Comparison of ENCODE assay signal across 8 mouse cellular contexts in genomic region chr15:96695455-96696421, GRCm38 (mm10). TPM values are rescaled to one million over a fixed set of nuclear protein-coding genes. Genes with fewer than 3 reads are reported as not detected.
DNase-seq lines count a peak whose midpoint lies in the region; ATAC-seq and TF ChIP-seq lines count a peak whose summit lies in the region.

No protein-coding gene starts in this region.

- H3K9me3 ChIP-seq in liver, embryonic 11.5 days (ENCODE audit: control insufficient read depth, low read length) = no peaks in the 10 kb centered on the region

- H3K4me1 ChIP-seq in liver, embryonic 11.5 days (replicated peaks; ENCODE audit: control insufficient read depth, insufficient read depth, low read length) = peaks cover 24% of the 10 kb centered on the region

- H3K27me3 ChIP-seq in liver, embryonic 11.5 days (replicated peaks; ENCODE audit: control insufficient read depth, insufficient read depth, low read length) = no peaks in the 10 kb centered on the region

- H3K9ac ChIP-seq in liver, embryonic 11.5 days (ENCODE audit: low read depth, low read length) = no peak overlapping the region; the same call in 1 of the 2 replicates

- ATAC-seq in liver, embryonic 11.5 days (replicated peaks; ENCODE audit: low FRiP score) = no peak

- intact Hi-C loops in left cerebral cortex, adult 2 months (cut with DNase I) = loop anchor here (5.0 to 10.0 kb wide), 3 partner anchors 242 to 439 kb away; partner anchors contain the start of gene Arid2
- intact Hi-C loops in left cerebral cortex, postnatal 25 days (cut with DNase I) = no loop called here

- WGBS in liver, embryonic 11.5 days = 80% methylated on average over 26 of the region's 26 CpGs

- H3K4me3 ChIP-seq in left cerebral cortex, adult 2 months = peak overlapping the region; percentile 63
- H3K4me3 ChIP-seq in liver, embryonic 11.5 days (ENCODE audit: low read depth, low read length) = no peak overlapping the region

- H3K27ac ChIP-seq in left cerebral cortex, adult 2 months = no peak overlapping the region
- no peak overlapping the region; the same call in 1 of the 2 replicates for H3K27ac ChIP-seq in liver, embryonic 11.5 days (ENCODE audit: low read depth, low read length)

- peak overlapping the region; percentile 93 for H3K4me2 ChIP-seq in liver, embryonic 11.5 days

- TF ChIP-seq CTCF in left cerebral cortex, adult 2 months (IDR thresholded peaks at IDR 0.05) = no peak

- DNase-seq in left cerebral cortex, adult 2 months (ENCODE audit: extremely low spot score in 1 of 2, low spot score in 2 of 2) = no peak
- DNase-seq in left cerebral cortex, postnatal 25 days (ENCODE audit: low spot score in 2 of 2) = no peak
- peak; percentile 67 to 69 for DNase-seq in cerebellum, postnatal 10 days
- DNase-seq in heart, postnatal 4 days = peak; percentile 70
- DNase-seq in liver, embryonic 11.5 days (ENCODE audit: low spot score) = no peak
- peak; percentile 55 for DNase-seq in naive thymus-derived CD4-positive, alpha-beta T cell, adult 2 months (ENCODE audit: low read depth)
- DNase-seq in right cerebral cortex, postnatal 14 days = no peak
- no peak for DNase-seq in layer of hippocampus, adult 9-10 months (ENCODE audit: low spot score)

- peaks cover 70% of the 10 kb centered on the region for H3K36me3 ChIP-seq in liver, embryonic 11.5 days (ENCODE audit: control insufficient read depth, insufficient read depth, low read length)

RNA-seq across cellular contexts. Expression of gene Slc38a2, which starts 3.8 kb away (rescaled TPM):
- 100 to 1,000 TPM in 1 of 2 experiments, 10 to 100 TPM in 1; 96.9 to 108 TPM for total RNA-seq in left cerebral cortex, adult 2 months (2021)
- 10 to 100 TPM; 81.3 to 86.1 TPM for total RNA-seq in left cerebral cortex, postnatal 25 days (2021)
- 100 to 1,000 TPM; 359 to 377 TPM for total RNA-seq in heart, postnatal 4 days (2021)
- 111 and 116 TPM in 2 replicates for polyA plus RNA-seq in liver, embryonic 11.5 days (2014; fragmentation: Nextera tagmentation; extraction: Ambion mirVana)

RNA-seq across cellular contexts. Expression of gene Slc38a1, which starts 53.0 kb away (rescaled TPM):
- total RNA-seq in left cerebral cortex, adult 2 months (2021) = 100 to 1,000 TPM; 111 to 116 TPM
- 100 to 1,000 TPM in 1 of 2 experiments, 10 to 100 TPM in 1; 98.2 to 103 TPM for total RNA-seq in left cerebral cortex, postnatal 25 days (2021)
- 10 to 100 TPM; 88.2 to 90.4 TPM for total RNA-seq in heart, postnatal 4 days (2021)
- polyA plus RNA-seq in liver, embryonic 11.5 days (2014; fragmentation: Nextera tagmentation; extraction: Ambion mirVana) = 61.6 and 68.5 TPM in 2 replicates

Comparison
In these comparisons a context has a peak if more than half of its experiments do, and no peak if none do; other contexts are left out.
1. DNase-seq: peak in cerebellum, postnatal 10 days (2 of 2), heart, postnatal 4 days (single experiment) and naive thymus-derived CD4-positive, alpha-beta T cell, adult 2 months (single experiment); none in left cerebral cortex, adult 2 months (0 of 2), left cerebral cortex, postnatal 25 days (0 of 2), liver, embryonic 11.5 days (single experiment), right cerebral cortex, postnatal 14 days (single experiment) and layer of hippocampus, adult 9-10 months (single experiment).